Mouse (Mus musculus): ENCODE results near the gene Inpp5d.

DNA sequence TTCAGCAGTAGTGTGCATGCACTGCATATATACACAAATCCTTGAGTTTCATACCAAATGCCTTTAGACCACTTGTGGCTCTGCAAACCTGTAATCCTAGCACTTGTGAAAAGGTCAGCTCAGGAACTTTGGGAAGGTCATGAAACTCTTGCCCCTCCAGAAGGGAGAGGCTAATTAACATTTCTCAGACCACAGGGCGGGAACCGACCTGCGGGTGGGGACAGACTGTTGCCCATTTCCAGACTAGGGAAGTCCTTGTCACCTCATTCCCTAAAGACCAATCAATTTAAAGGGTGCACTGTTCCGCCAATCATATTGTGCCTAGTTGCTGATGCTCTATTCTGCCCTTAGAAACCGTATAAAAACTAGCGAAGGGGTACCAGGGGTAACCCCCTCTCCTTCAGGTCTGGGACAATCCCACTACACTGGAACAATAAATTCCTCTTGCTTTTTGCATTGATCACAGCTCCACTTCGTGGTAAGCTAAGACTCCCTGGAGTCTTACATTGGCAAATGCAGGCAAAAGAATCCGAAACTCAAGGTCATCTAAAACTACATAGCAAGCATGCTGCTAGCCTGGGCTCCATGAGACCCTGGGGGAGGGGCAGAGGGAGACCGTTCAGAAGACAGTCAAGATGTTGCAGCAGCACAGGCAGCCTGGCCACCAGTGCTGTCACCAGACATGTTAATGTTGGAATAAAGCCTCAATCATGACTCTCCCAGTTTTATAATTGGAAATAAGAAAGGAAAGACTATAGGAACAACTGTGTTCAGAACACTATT is 53.9 kb downstream of the Inpp5d start:
- no peak for TF ChIP-seq POLR2A (IDR thresholded peaks at IDR 0.05; ENCODE audit: low read depth, low read length)
- TF ChIP-seq CTCF (IDR thresholded peaks at IDR 0.05; ENCODE audit: extremely low read depth, insufficient read depth, insufficient read length, insufficient replicate concordance), result no peak
